Mouse (Mus musculus) heart, adult 11 months (tissue): ENCODE measurements around the gene Ank3.
"Not testable (repeated sequence)": the region's sequence is repeated elsewhere in the genome, so short reads cannot be mapped to it uniquely, and the experiment has no call there.

ENCODE experiments used
- DNase-seq: peaks from one replicate; pipeline ENCODE4 v3.0.0; 2022

Ank3 gene

GRCm38 (mm10) chr10:69398763-69399590 is at the start of gene Ank3:
Gene Ank3, plus strand, starts transcription at chr10:69398773.
- no peak for DNase-seq

- no peak for DNase-seq
These were observed 47.3 kb upstream of the Ank3 start for GRCm38 (mm10) chr10:69351071-69351841.

GRCm38 (mm10) chr10:69351842-69352211 is 46.7 kb upstream of the Ank3 start:
- no peak for DNase-seq

- DNase-seq = peak; percentile 100
These were observed 46.1 kb upstream of the Ank3 start, which contains the start of gene Cdk1 for GRCm38 (mm10) chr10:69352212-69353085. Gene Cdk1, minus strand, starts transcription at chr10:69352938.

GRCm38 (mm10) chr10:69353086-69353479 is 45.5 kb upstream of the Ank3 start:
- DNase-seq = not testable (repeated sequence)

GRCm38 (mm10) chr10:69359666-69360065 is 38.9 kb upstream of the Ank3 start:
- no peak for DNase-seq

- DNase-seq = peak; percentile 92
These were observed 32.4 kb upstream of the Ank3 start for GRCm38 (mm10) chr10:69366208-69366607.

GRCm38 (mm10) chr10:69366877-69367387 is 31.6 kb upstream of the Ank3 start:
- DNase-seq = no peak

GRCm38 (mm10) chr10:69369321-69369720 is 29.3 kb upstream of the Ank3 start:
- DNase-seq = no peak

- DNase-seq = no peak
These were observed 27.1 kb upstream of the Ank3 start for GRCm38 (mm10) chr10:69371441-69371840.

- DNase-seq = no peak
These were observed 26.5 kb upstream of the Ank3 start for GRCm38 (mm10) chr10:69372061-69372460.

- no peak for DNase-seq
These were observed 24.6 kb upstream of the Ank3 start for GRCm38 (mm10) chr10:69373796-69374550.

GRCm38 (mm10) chr10:69375154-69375553 is 23.4 kb upstream of the Ank3 start:
- no peak for DNase-seq

GRCm38 (mm10) chr10:69383186-69383585 is 15.4 kb upstream of the Ank3 start:
- no peak for DNase-seq

- peak; percentile 55 for DNase-seq
These were observed 13.9 kb upstream of the Ank3 start for GRCm38 (mm10) chr10:69384640-69385039.

GRCm38 (mm10) chr10:69385136-69385535 is 13.4 kb upstream of the Ank3 start:
- peak; percentile 80 for DNase-seq

- peak; percentile 24 for DNase-seq
These were observed 11.8 kb upstream of the Ank3 start for GRCm38 (mm10) chr10:69386767-69387166.

GRCm38 (mm10) chr10:69389511-69389910 is 9.1 kb upstream of the Ank3 start:
- peak; percentile 43 for DNase-seq

GRCm38 (mm10) chr10:69398197-69398762 is 293 bp upstream of the Ank3 start:
- DNase-seq = peak; percentile 91

GRCm38 (mm10) chr10:69399814-69400385 is 1.3 kb downstream of the Ank3 start:
- no peak for DNase-seq

- no peak for DNase-seq
These were observed 6.9 kb downstream of the Ank3 start for GRCm38 (mm10) chr10:69405431-69405830.
